Comparison of ENCODE assay signal across 31 mouse cellular contexts in the genomic region with DNA sequence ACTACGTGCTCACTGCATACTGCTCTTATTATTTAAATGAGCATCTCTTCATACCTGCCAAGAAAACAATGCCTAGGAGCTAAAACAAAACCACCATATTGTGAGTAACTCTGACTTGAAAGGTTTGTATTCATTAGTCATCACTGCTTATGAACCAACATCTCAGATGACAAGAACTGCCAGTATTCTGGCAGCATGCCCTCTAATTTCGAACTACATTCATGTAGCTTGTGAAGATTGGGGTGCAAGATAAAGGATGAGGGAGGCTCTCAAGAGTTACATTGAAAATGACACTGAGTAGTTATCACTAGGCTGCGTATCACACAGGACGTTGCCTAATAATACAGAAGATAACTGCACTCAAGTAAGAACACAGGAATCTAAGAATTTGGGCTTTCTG. TPM values are rescaled to one million over a fixed set of nuclear protein-coding genes. Genes with fewer than 3 reads are reported as not detected.
DNase-seq lines count a peak whose midpoint lies in the region; ATAC-seq and TF ChIP-seq lines count a peak whose summit lies in the region.
"Had no signal": no experiment of that assay in that cellular context is flagged by ENCODE, and none has a peak within 500 bp of the region (broad histone marks: within the 10 kb centered on the region; RNA-seq: fewer than 3 reads in every experiment).

No protein-coding gene starts in this region.

- peak; percentile 36 to 70 for DNase-seq in adrenal gland, adult (ENCODE audit: inconsistent age in 2 of 2, low spot score in 1 of 2)
- no peak for DNase-seq in adrenal gland, postnatal 4 days (ENCODE audit: low spot score in 2 of 2)
- peak; percentile 5 for DNase-seq in neural tube, embryonic 10.5 days (ENCODE audit: extremely low spot score, low spot score)
- DNase-seq in adrenal gland, postnatal 36 days, result peak; percentile 11 to 51
- no peak for DNase-seq in embryo, embryonic 10 days (ENCODE audit: low spot score)
- no peak for DNase-seq in lung, postnatal 0 days (ENCODE audit: low spot score)
- no peak for DNase-seq in thymus, postnatal 0 days (ENCODE audit: low spot score)
- DNase-seq: cerebellum, adult 11 months; cerebellum, adult 9-11 months; embryo, embryonic 11 days; gastrocnemius, postnatal 36 days; heart, postnatal 36 days; kidney, adult 2 months; liver, embryonic 13.5 days; lung, adult 2 months; lung, postnatal 36 days; right cerebral cortex, adult 18-20 months; right cerebral cortex, postnatal 4 days; thymus, adult 18-20 months had no signal

- no peak overlapping the region for H3K4me3 ChIP-seq in neural tube, embryonic 15.5 days (replicated peaks)
- H3K4me3 ChIP-seq in lung, postnatal 0 days (ENCODE audit: low read depth, low read length), result no peak overlapping the region
- H3K4me3 ChIP-seq: embryonic facial prominence, embryonic 13.5 days; erythroblast, embryonic 14.5 days; forebrain, embryonic 12.5 days; hindbrain, embryonic 13.5 days; limb, embryonic 12.5 days; liver, embryonic 13.5 days; midbrain, embryonic 15.5 days; neural tube, embryonic 13.5 days had no signal

- 98% methylated on average over 4 of the region's 4 CpGs for WGBS in neural tube, embryonic 15.5 days
- 83% methylated on average over 4 of the region's 4 CpGs for WGBS in lung, postnatal 0 days

- H3K36me3 ChIP-seq in neural tube, embryonic 15.5 days, result peaks cover 82% of the 10 kb centered on the region
- H3K36me3 ChIP-seq in lung, postnatal 0 days (ENCODE audit: insufficient read depth, low read length), result peaks cover 69% of the 10 kb centered on the region

- H3K9ac ChIP-seq in neural tube, embryonic 15.5 days (replicated peaks), result no peak overlapping the region
- H3K9ac ChIP-seq in lung, postnatal 0 days (replicated peaks; ENCODE audit: low read depth), result no peak overlapping the region
- H3K9ac ChIP-seq: embryonic facial prominence, embryonic 13.5 days; forebrain, embryonic 12.5 days; hindbrain, embryonic 13.5 days; limb, embryonic 12.5 days; liver, embryonic 13.5 days; midbrain, embryonic 15.5 days; neural tube, embryonic 13.5 days had no signal

- H3K4me2 ChIP-seq in neural tube, embryonic 15.5 days, result no peak overlapping the region
- H3K4me2 ChIP-seq in lung, postnatal 0 days (replicated peaks; ENCODE audit: low read depth, low read length), result no peak overlapping the region
- H3K4me2 ChIP-seq: embryonic facial prominence, embryonic 13.5 days; forebrain, embryonic 12.5 days; hindbrain, embryonic 13.5 days; limb, embryonic 12.5 days; liver, embryonic 13.5 days; midbrain, embryonic 15.5 days; neural tube, embryonic 13.5 days had no signal

- no peak for TF ChIP-seq EP300 in lung, postnatal 0 days (IDR thresholded peaks at IDR 0.05)

- ATAC-seq in neural tube, embryonic 15.5 days (ENCODE audit: low FRiP score), result no peak
- ATAC-seq in lung, postnatal 0 days, result no peak
- ATAC-seq: activated CD4-positive, CD25-positive, alpha-beta regulatory T cell, adult 4 months; CD4-positive, CD25-positive, alpha-beta regulatory T cell, adult 4 months; inflammation-experienced regulatory T-cells, adult 6 months; midbrain, embryonic 15.5 days had no signal

- H3K4me1 ChIP-seq in neural tube, embryonic 15.5 days, result no peaks in the 10 kb centered on the region
- no peaks in the 10 kb centered on the region for H3K4me1 ChIP-seq in lung, postnatal 0 days (ENCODE audit: insufficient read depth, low read depth, low read length)
- H3K4me1 ChIP-seq: forebrain, embryonic 12.5 days; hindbrain, embryonic 13.5 days; limb, embryonic 12.5 days; liver, embryonic 13.5 days; midbrain, embryonic 15.5 days; neural tube, embryonic 13.5 days had no signal

- H3K27me3 ChIP-seq in neural tube, embryonic 15.5 days (replicated peaks), result no peaks in the 10 kb centered on the region
- no peaks in the 10 kb centered on the region for H3K27me3 ChIP-seq in lung, postnatal 0 days (replicated peaks; ENCODE audit: insufficient read depth, low read length)
- H3K27me3 ChIP-seq: embryonic facial prominence, embryonic 13.5 days; forebrain, embryonic 12.5 days; hindbrain, embryonic 13.5 days; limb, embryonic 12.5 days; liver, embryonic 13.5 days; midbrain, embryonic 15.5 days; neural tube, embryonic 13.5 days had no signal

- TF ChIP-seq CTCF in lung, postnatal 0 days (IDR thresholded peaks at IDR 0.05), result no peak

- no peaks in the 10 kb centered on the region for H3K9me3 ChIP-seq in neural tube, embryonic 15.5 days (replicated peaks)
- no peaks in the 10 kb centered on the region for H3K9me3 ChIP-seq in lung, postnatal 0 days (ENCODE audit: low read length)
- H3K9me3 ChIP-seq: embryonic facial prominence, embryonic 13.5 days; forebrain, embryonic 12.5 days; hindbrain, embryonic 13.5 days; limb, embryonic 12.5 days; liver, embryonic 13.5 days; midbrain, embryonic 15.5 days; neural tube, embryonic 13.5 days had no signal

- no peak overlapping the region for H3K27ac ChIP-seq in neural tube, embryonic 15.5 days (replicated peaks)
- H3K27ac ChIP-seq in lung, postnatal 0 days (ENCODE audit: low read length), result no peak overlapping the region
- H3K27ac ChIP-seq: embryonic facial prominence, embryonic 13.5 days; forebrain, embryonic 12.5 days; hindbrain, embryonic 13.5 days; kidney, postnatal 0 days; limb, embryonic 12.5 days; liver, embryonic 13.5 days; midbrain, embryonic 15.5 days; neural tube, embryonic 13.5 days had no signal

RNA-seq across cellular contexts. Expression of gene Ttc19, which starts 51.0 kb away (rescaled TPM):
- total RNA-seq in adrenal gland, postnatal 4 days (2021), result 10 to 100 TPM; 25.8 to 30.4 TPM
- polyA plus RNA-seq in neural tube, embryonic 15.5 days (2015; fragmentation: Nextera tagmentation; extraction: Ambion mirVana), result 43.8 and 50.6 TPM in 2 replicates
- 10 to 100 TPM; 28.2 to 31.3 TPM for total RNA-seq in adrenal gland, postnatal 36 days (2021)
- polyA plus RNA-seq in lung, postnatal 0 days (2015; fragmentation: Nextera tagmentation; extraction: Ambion mirVana), result 10.1 and 11.4 TPM in 2 replicates
- 9.0 and 12.4 TPM in 2 replicates for polyA plus RNA-seq in thymus, postnatal 0 days (2015; fragmentation: Nextera tagmentation; extraction: Ambion mirVana)

RNA-seq across cellular contexts. Expression of gene Zswim7, which starts 51.1 kb away (rescaled TPM):
- total RNA-seq in adrenal gland, postnatal 4 days (2021), result 10 to 100 TPM; 26.0 to 28.7 TPM
- polyA plus RNA-seq in neural tube, embryonic 15.5 days (2015; fragmentation: Nextera tagmentation; extraction: Ambion mirVana), result 17.3 and 19.4 TPM in 2 replicates
- 10 to 100 TPM; 11.9 to 25.0 TPM for total RNA-seq in adrenal gland, postnatal 36 days (2021)
- 15.5 and 20.9 TPM in 2 replicates for polyA plus RNA-seq in lung, postnatal 0 days (2015; fragmentation: Nextera tagmentation; extraction: Ambion mirVana)
- 12.4 and 14.0 TPM in 2 replicates for polyA plus RNA-seq in thymus, postnatal 0 days (2015; fragmentation: Nextera tagmentation; extraction: Ambion mirVana)

Comparison
In these comparisons a context has a peak if more than half of its experiments do, and no peak if none do; other contexts are left out.
1. DNase-seq: peak in adrenal gland, adult (2 of 2), neural tube, embryonic 10.5 days (single experiment) and adrenal gland, postnatal 36 days (2 of 2); none in adrenal gland, postnatal 4 days (0 of 2), embryo, embryonic 10 days (single experiment), lung, postnatal 0 days (single experiment) and thymus, postnatal 0 days (single experiment).